Mouse (Mus musculus) heart, adult 2 months (tissue): ENCODE results near the gene Unc5a. TPM values are rescaled to one million over a fixed set of nuclear protein-coding genes. Genes with fewer than 3 reads are reported as not detected.

Source experiments
- DNase-seq, 2 experiments: peaks; one replicate each; pipeline ENCODE4 v3.0.0; 2021
- H3K27ac ChIP-seq: fragments of 200-600 bp; 2 replicates; pipeline ENCODE4 v1.8.1; 2022
- H3K27me3 ChIP-seq: fragments of 200-500 bp; 2 replicates; pipeline ENCODE4 v1.6.1; 2012; ENCODE audit warnings: mild to moderate bottlenecking, low read length, inconsistent platforms, mixed read lengths; ENCODE audit not compliant: control insufficient read depth, insufficient read depth
- H3K36me3 ChIP-seq: fragments of 200-500 bp; 2 replicates; pipeline ENCODE4 v1.6.1; 2012; ENCODE audit warnings: low read length, inconsistent platforms; ENCODE audit not compliant: control insufficient read depth, insufficient read depth
- H3K4me1 ChIP-seq: fragments of 200-500 bp; 2 replicates; pipeline ENCODE4 v1.6.1; 2011; ENCODE audit warnings: low read length; ENCODE audit not compliant: control insufficient read depth, insufficient read depth
- H3K4me3 ChIP-seq: fragments of 200-600 bp; 2 replicates; pipeline ENCODE4 v1.8.1; 2022
- H3K79me2 ChIP-seq: fragments of 200-500 bp; replicated peaks from 2 replicates; pipeline ENCODE4 v1.6.1; 2012; ENCODE audit warnings: mild to moderate bottlenecking, inconsistent platforms, low read length, moderate library complexity, mixed read lengths; ENCODE audit not compliant: control insufficient read depth, insufficient read depth
- H3K9ac ChIP-seq: fragments of 200-500 bp; 2 replicates; pipeline ENCODE4 v1.6.1; 2012; ENCODE audit warnings: low read depth, mild to moderate bottlenecking, control low read depth, inconsistent platforms, low read length, mixed read lengths
- CTCF ChIP-seq: fragments of 200-600 bp; IDR thresholded peaks from 2 replicates; pipeline ENCODE4 v1.8.1; 2022; ENCODE audit warnings: antibody characterized with exemption, mild to moderate bottlenecking, moderate library complexity
- EP300 ChIP-seq: fragments of 200-500 bp; IDR thresholded peaks from 2 replicates; pipeline ENCODE4 v1.6.1; 2011; ENCODE audit warnings: low read depth, low read length, control low read depth; ENCODE audit not compliant: insufficient read depth
- POLR2A ChIP-seq: fragments of 200-500 bp; IDR thresholded peaks from 2 replicates; pipeline ENCODE4 v1.6.1; 2011; ENCODE audit warnings: mild to moderate bottlenecking, low read depth, low read length, control low read depth; ENCODE audit not compliant: insufficient read depth
- WGBS: fragments of 180-500 bp; shearing (Covaris S2); methylation state at CpG from one replicate; pipeline ENCODE4 v1.1.7; 2018; 5-methylcytosine and 5-hydroxymethylcytosine counted together
- intact Hi-C: fragments of 180-260 bp; cut with DNase I; formaldehyde crosslinking; loops from one replicate; pipeline ENCODE4 v1.15.1; 2025
- polyA plus RNA-seq: library from polyadenylated mRNA; depleted of rRNA; stranded (reverse); fragments of >200 nt; gene quantifications from 2 replicates; pipeline ENCODE4 v1.2.3, GENCODE M21; 2012
- total RNA-seq, 2 experiments: library from RNA; stranded (reverse); gene quantifications; 2 replicates each; pipeline ENCODE4 v1.2.3; 2021

The Unc5a gene
- total and polyA plus RNA-seq, 3 experiments: 0.57 to 1.2 (median 0.73) TPM

GRCm38 (mm10) chr13:55008589-55008988, 59.4 kb downstream of the Unc5a start:
- TF ChIP-seq EP300: no peak
- TF ChIP-seq CTCF: no peak
- no peak for TF ChIP-seq POLR2A
- no peaks in the 10 kb centered on the region for H3K36me3 ChIP-seq
- WGBS: 83% methylated on average over 6 of the region's 6 CpGs
- H3K27ac ChIP-seq: no peak overlapping the region
- no peak overlapping the region for H3K9ac ChIP-seq
- no peaks in the 10 kb centered on the region for H3K4me1 ChIP-seq
- H3K27me3 ChIP-seq: no peaks in the 10 kb centered on the region
- H3K79me2 ChIP-seq: no peaks in the 10 kb centered on the region
- no peak overlapping the region for H3K4me3 ChIP-seq
- no peak for DNase-seq
- intact Hi-C loops: no loop called here

DNA sequence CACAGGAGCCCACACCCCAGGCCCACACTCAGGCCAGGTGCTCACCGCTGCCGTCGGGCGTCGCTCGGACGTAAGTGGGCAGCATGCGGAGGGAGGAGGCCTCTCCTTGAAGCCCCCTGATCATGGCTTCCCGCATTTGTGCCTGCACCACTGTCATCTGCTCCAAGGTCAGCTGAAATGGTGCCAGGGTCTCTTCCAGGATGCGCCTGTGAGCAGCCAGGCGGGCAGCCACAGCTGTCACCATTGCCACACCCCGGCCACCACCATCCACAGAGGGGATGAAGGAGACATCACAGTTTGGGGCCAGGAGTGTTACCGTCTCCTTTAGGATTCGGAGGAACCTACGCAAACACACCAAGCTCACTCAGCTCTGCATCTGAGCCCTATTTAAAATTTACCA, 61.9 kb downstream of the Unc5a start:
- no peak for DNase-seq
- no peaks in the 10 kb centered on the region for H3K4me1 ChIP-seq
- no peaks in the 10 kb centered on the region for H3K79me2 ChIP-seq
- H3K36me3 ChIP-seq: no peaks in the 10 kb centered on the region
- no peak overlapping the region for H3K27ac ChIP-seq
- 86% methylated on average over 15 of the region's 15 CpGs for WGBS
- no peak overlapping the region for H3K9ac ChIP-seq
- intact Hi-C loops: no loop called here
- no peak overlapping the region for H3K4me3 ChIP-seq
- TF ChIP-seq CTCF (no peak), POLR2A (no peak), EP300 (no peak)
- no peaks in the 10 kb centered on the region for H3K27me3 ChIP-seq

DNA sequence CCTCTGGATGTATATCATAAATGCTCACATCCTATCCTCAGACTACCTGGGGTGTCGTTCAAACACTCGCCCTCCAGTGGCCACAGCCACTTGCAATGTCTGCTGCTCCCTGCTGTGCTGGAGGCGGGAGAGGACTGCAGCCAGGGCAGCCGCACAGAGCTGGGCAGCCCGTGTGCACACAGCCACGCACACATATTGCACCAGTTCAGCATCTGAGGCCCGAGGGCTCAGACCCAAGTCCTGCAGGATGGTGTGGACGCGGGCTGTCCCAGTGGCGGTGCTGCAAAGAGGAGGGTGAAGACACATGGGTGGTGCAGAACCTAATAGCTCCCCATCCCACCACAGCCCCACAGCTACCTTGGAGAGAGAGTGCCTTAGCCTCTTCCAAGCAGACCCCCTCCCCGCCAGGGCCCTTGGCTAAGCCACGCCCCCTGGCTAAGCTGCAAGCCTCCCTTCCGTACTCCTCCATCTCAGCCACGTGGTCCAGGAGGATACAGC, 62.8 kb downstream of the Unc5a start:
- TF ChIP-seq POLR2A (no peak), CTCF (peak; percentile 29)
- intact Hi-C loops: no loop called here
- H3K9ac ChIP-seq: no peak overlapping the region
- no peak overlapping the region for H3K4me3 ChIP-seq
- H3K4me1 ChIP-seq: no peaks in the 10 kb centered on the region
- no peaks in the 10 kb centered on the region for H3K36me3 ChIP-seq
- no peak for DNase-seq
- H3K79me2 ChIP-seq: no peaks in the 10 kb centered on the region
- H3K27ac ChIP-seq: no peak overlapping the region
- 6% methylated on average over 14 of the region's 14 CpGs for WGBS
- no peaks in the 10 kb centered on the region for H3K27me3 ChIP-seq

DNA sequence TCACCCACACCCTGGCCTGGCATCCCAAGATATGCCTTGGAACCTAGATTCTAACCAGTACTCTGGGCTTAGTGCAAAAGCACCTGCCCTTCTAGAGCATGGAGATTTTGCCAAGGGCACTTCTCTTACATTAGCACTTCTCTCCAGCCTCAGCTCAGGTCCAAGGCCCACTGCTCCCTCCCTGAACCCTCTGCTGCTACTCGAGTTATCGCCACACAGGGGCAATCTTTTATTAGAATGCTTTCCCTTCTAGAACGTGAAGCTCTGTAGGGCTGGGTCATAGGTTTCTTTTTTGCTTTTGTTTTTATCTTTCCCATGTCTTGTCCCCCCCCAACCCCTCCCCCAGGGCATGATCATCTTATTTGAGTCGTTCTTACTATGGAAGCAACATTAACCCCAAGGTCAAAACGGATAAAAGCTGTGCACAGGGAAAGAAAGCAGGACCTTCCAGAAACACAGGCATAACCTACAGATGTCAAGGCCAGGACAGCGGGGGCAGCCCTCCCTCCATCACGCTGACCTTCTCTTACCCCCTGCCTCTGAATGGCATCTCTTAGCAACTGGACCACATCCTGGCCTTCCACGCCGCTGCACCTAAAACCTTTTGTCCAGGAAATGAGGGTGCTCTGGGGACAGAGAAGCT, 64.6 kb downstream of the Unc5a start:
- intact Hi-C loops: no loop called here
- no peak overlapping the region for H3K4me3 ChIP-seq
- H3K9ac ChIP-seq: no peak overlapping the region
- no peak overlapping the region for H3K27ac ChIP-seq
- WGBS: 38% methylated on average over 9 of the region's 9 CpGs
- no peaks in the 10 kb centered on the region for H3K79me2 ChIP-seq
- H3K4me1 ChIP-seq: no peaks in the 10 kb centered on the region
- no peaks in the 10 kb centered on the region for H3K27me3 ChIP-seq
- no peak for TF ChIP-seq POLR2A
- TF ChIP-seq CTCF: no peak
- no peak for TF ChIP-seq EP300
- H3K36me3 ChIP-seq: no peaks in the 10 kb centered on the region
- DNase-seq: no peak

DNA sequence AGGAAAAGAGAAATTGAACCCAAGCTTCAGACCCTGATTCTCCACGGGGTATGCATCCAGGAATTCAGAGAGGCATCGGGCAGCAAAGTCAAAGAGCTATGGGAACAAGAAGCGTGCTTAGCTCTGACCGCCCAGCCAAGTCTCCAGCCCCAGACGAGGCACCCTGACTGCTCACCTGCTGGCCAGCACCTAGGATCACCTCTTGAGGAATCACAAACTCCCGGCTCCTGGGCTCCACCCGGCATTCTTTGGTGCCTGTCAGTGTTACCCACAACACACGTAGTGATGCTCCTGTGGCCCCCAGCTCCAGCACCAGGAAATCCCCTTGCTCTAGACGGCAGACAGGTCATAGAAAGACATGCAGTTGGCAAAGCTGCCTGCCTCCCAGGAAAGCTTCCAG, 65.2 kb downstream of the Unc5a start:
- no peak for DNase-seq
- Histone ChIP-seq H3K4me3 (no peak overlapping the region), H3K27ac (no peak overlapping the region), H3K27me3 (no peaks in the 10 kb centered on the region), H3K79me2 (no peaks in the 10 kb centered on the region), H3K9ac (no peak overlapping the region), H3K36me3 (no peaks in the 10 kb centered on the region), H3K4me1 (no peaks in the 10 kb centered on the region)
- no peak for TF ChIP-seq CTCF
- WGBS: 67% methylated on average over 9 of the region's 9 CpGs
- intact Hi-C loops: no loop called here

- H3K27me3 ChIP-seq: no peaks in the 10 kb centered on the region
- H3K4me3 ChIP-seq: no peak overlapping the region
- no peak for DNase-seq
- H3K9ac ChIP-seq: no peak overlapping the region
- intact Hi-C loops: no loop called here
- H3K27ac ChIP-seq: no peak overlapping the region
- no peaks in the 10 kb centered on the region for H3K36me3 ChIP-seq
- WGBS: 70% methylated on average over 12 of the region's 12 CpGs
- H3K4me1 ChIP-seq: no peaks in the 10 kb centered on the region
- TF ChIP-seq EP300 (no peak), CTCF (no peak), POLR2A (no peak)
- H3K79me2 ChIP-seq: no peaks in the 10 kb centered on the region
These were observed 68.1 kb downstream of the Unc5a start for GRCm38 (mm10) chr13:55017154-55017897.
